Mouse (Mus musculus) ES-Bruce4 (cell line): ENCODE results near the gene Trank1. TPM values are rescaled to one million over a fixed set of nuclear protein-coding genes. Genes with fewer than 3 reads are reported as not detected.

Source experiments
- H3K27ac ChIP-seq: 2 replicates; pipeline ENCODE4 v1.5.1; 2012; ENCODE audit warnings: low read length, inconsistent platforms; ENCODE audit not compliant: insufficient read depth
- H3K27me3 ChIP-seq: 2 replicates; pipeline ENCODE4 v1.6.1; 2012; ENCODE audit warnings: mild to moderate bottlenecking, low read length, inconsistent platforms; ENCODE audit not compliant: control insufficient read depth, poor library complexity, insufficient read depth, severe bottlenecking
- H3K36me3 ChIP-seq: 2 replicates; pipeline ENCODE4 v1.6.1; 2012; ENCODE audit warnings: inconsistent platforms, mild to moderate bottlenecking, low read length, moderate library complexity; ENCODE audit not compliant: control insufficient read depth, poor library complexity, insufficient read depth, severe bottlenecking
- H3K4me1 ChIP-seq: one replicate; pipeline ENCODE4 v1.8.1; 2011; ENCODE audit warnings: low read length; ENCODE audit not compliant: control insufficient read depth, insufficient read depth
- H3K4me3 ChIP-seq: 2 replicates; pipeline ENCODE4 v1.5.1; 2011; ENCODE audit warnings: low read depth, mild to moderate bottlenecking, low read length
- H3K9ac ChIP-seq: 2 replicates; pipeline ENCODE4 v1.6.1; 2012; ENCODE audit warnings: low read depth, mild to moderate bottlenecking, inconsistent platforms; ENCODE audit not compliant: poor library complexity, severe bottlenecking
- H3K9me3 ChIP-seq: replicated peaks from 2 replicates; pipeline ENCODE4 v1.6.1; 2012; ENCODE audit warnings: mild to moderate bottlenecking, low read length, inconsistent platforms; ENCODE audit not compliant: control insufficient read depth, poor library complexity, insufficient read depth, severe bottlenecking
- CTCF ChIP-seq: IDR thresholded peaks from one replicate; pipeline ENCODE4 v1.8.1; 2011; ENCODE audit warnings: low read depth, low read length
- EP300 ChIP-seq: IDR thresholded peaks from 2 replicates; pipeline ENCODE4 v1.6.1; 2011; ENCODE audit warnings: low read depth, low read length; ENCODE audit not compliant: insufficient read depth
- POLR2A ChIP-seq: IDR thresholded peaks from one replicate; pipeline ENCODE4 v1.8.1; 2011; ENCODE audit warnings: low read length; ENCODE audit not compliant: insufficient read depth
- polyA plus RNA-seq: library from polyadenylated mRNA; stranded (reverse); fragments of >200 nt; gene quantifications from 2 replicates; pipeline ENCODE4 v1.2.4, GENCODE M21; 2011; ENCODE audit warnings: low read depth; ENCODE audit not compliant: missing spikeins, insufficient read depth, insufficient read length

Trank1 gene
- polyA plus RNA-seq, 1 experiment, result 0.90 TPM

- Histone ChIP-seq H3K9me3 (no peaks in the 10 kb centered on the region), H3K4me1 (no peaks in the 10 kb centered on the region), H3K27ac (no peak overlapping the region), H3K36me3 (no peaks in the 10 kb centered on the region), H3K9ac (no peak overlapping the region), H3K27me3 (no peaks in the 10 kb centered on the region), H3K4me3 (no peak overlapping the region)
- TF ChIP-seq POLR2A (no peak), CTCF (no peak), EP300 (no peak)
These were observed 9.4 kb downstream of the Trank1 start for GRCm38 (mm10) chr9:111320912-111321311.

- H3K9ac ChIP-seq, result no peak overlapping the region
- no peaks in the 10 kb centered on the region for H3K4me1 ChIP-seq
- H3K9me3 ChIP-seq, result no peaks in the 10 kb centered on the region
- TF ChIP-seq EP300, result no peak
- no peak for TF ChIP-seq CTCF
- TF ChIP-seq POLR2A, result no peak
- H3K27ac ChIP-seq, result no peak overlapping the region
- no peaks in the 10 kb centered on the region for H3K36me3 ChIP-seq
- H3K4me3 ChIP-seq, result no peak overlapping the region
- no peaks in the 10 kb centered on the region for H3K27me3 ChIP-seq
These were observed 13.3 kb downstream of the Trank1 start for GRCm38 (mm10) chr9:111324881-111325280.

GRCm38 (mm10) chr9:111329881-111330280 is 18.3 kb downstream of the Trank1 start:
- Histone ChIP-seq H3K36me3 (no peaks in the 10 kb centered on the region), H3K4me1 (no peaks in the 10 kb centered on the region), H3K9ac (no peak overlapping the region), H3K9me3 (no peaks in the 10 kb centered on the region), H3K4me3 (no peak overlapping the region), H3K27me3 (no peaks in the 10 kb centered on the region), H3K27ac (no peak overlapping the region)
- TF ChIP-seq POLR2A, result no peak
- no peak for TF ChIP-seq CTCF
- no peak for TF ChIP-seq EP300

DNA sequence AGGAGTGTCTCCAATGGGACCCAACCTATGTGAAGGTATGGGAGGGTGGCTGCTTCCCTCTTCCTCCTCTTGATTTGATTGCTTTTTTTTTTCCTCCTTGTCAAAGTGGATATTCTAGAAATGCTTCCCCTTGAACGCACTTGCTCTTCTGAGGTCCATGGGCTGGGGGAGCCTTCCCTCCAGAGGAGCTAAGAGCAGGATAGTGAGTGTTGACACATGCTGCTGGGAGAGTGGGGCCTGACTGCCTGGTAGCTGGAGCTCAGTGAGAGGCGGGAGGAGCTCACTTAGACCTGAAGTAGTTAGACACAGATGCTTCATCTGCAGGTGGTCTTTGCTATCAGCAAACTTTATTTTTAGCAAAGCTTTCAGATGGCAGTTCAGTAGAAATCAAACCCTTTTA is 22.3 kb downstream of the Trank1 start:
- Histone ChIP-seq H3K27me3 (no peaks in the 10 kb centered on the region), H3K4me3 (no peak overlapping the region), H3K4me1 (no peaks in the 10 kb centered on the region), H3K36me3 (no peaks in the 10 kb centered on the region), H3K9ac (no peak overlapping the region), H3K27ac (no peak overlapping the region), H3K9me3 (no peaks in the 10 kb centered on the region)
- TF ChIP-seq CTCF, result no peak
- no peak for TF ChIP-seq POLR2A
- no peak for TF ChIP-seq EP300

- Histone ChIP-seq H3K36me3 (no peaks in the 10 kb centered on the region), H3K27me3 (no peaks in the 10 kb centered on the region), H3K9me3 (no peaks in the 10 kb centered on the region), H3K27ac (no peak overlapping the region), H3K9ac (no peak overlapping the region), H3K4me3 (no peak overlapping the region), H3K4me1 (no peaks in the 10 kb centered on the region)
- no peak for TF ChIP-seq CTCF
- no peak for TF ChIP-seq EP300
- TF ChIP-seq POLR2A, result no peak
These were observed 23.1 kb downstream of the Trank1 start for GRCm38 (mm10) chr9:111334555-111335164.

DNA sequence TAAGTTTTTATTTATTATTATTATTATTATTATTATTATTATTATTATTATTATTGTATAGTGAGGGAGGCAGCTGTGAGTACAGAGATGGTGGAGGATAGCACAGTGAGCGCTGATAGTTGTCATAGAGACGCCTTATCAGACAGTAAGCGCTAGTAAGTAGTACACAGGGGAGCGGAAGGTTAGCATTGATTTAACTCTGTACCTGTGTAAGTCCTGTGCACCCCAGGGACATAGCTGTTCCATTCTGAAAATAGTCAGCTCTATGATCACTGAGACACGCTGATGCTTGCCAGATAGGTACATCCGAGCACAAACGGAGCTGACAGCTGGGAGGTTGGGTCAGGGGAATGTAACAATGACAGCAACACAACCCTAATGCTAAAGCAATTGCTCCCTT is 39.7 kb downstream of the Trank1 start:
- Histone ChIP-seq H3K9ac (no peak overlapping the region), H3K27me3 (no peaks in the 10 kb centered on the region), H3K9me3 (no peaks in the 10 kb centered on the region), H3K27ac (no peak overlapping the region), H3K36me3 (no peaks in the 10 kb centered on the region), H3K4me3 (no peak overlapping the region), H3K4me1 (no peaks in the 10 kb centered on the region)
- TF ChIP-seq EP300 (no peak), POLR2A (no peak), CTCF (no peak)
